Mouse (Mus musculus): ENCODE measurements around the gene Ppp1r3f. TPM values are rescaled to one million over a fixed set of nuclear protein-coding genes. Genes with fewer than 3 reads are reported as not detected.

The Ppp1r3f gene
- polyA plus RNA-seq, 1 experiment from 2014 or later, result 0.88 TPM

- ATAC-seq (ENCODE audit: insufficient number of reproducible peaks, low FRiP score, low TSS enrichment, low read depth), result no peak
- Histone ChIP-seq H3K27me3 (ENCODE audit: control insufficient read depth, insufficient read depth, low read length) (no peaks in the 10 kb centered on the region), H3K36me3 (ENCODE audit: control insufficient read depth, insufficient read depth, low read length) (no peaks in the 10 kb centered on the region), H3K4me3 (ENCODE audit: low read depth, low read length) (no peak overlapping the region), H3K9ac (ENCODE audit: low read length) (no peak overlapping the region), H3K4me1 (ENCODE audit: control insufficient read depth, insufficient read depth, low read length) (no peaks in the 10 kb centered on the region), H3K27ac (replicated peaks; ENCODE audit: low read depth, low read length) (no peak overlapping the region), H3K4me2 (ENCODE audit: low read depth, severe bottlenecking) (no peak overlapping the region), H3K9me3 (ENCODE audit: control insufficient read depth, low read length) (no peaks in the 10 kb centered on the region)
- DNase-seq (ENCODE audit: low spot score), result no peak
- WGBS, result 90% methylated on average over 9 of the region's 9 CpGs
These were observed 2.4 kb downstream of the Ppp1r3f start for GRCm38 (mm10) chrX:7571565-7572136.

- no peaks in the 10 kb centered on the region for H3K9me3 ChIP-seq (ENCODE audit: control insufficient read depth, low read length)
- no peak overlapping the region for H3K27ac ChIP-seq (replicated peaks; ENCODE audit: low read depth, low read length)
- no peaks in the 10 kb centered on the region for H3K36me3 ChIP-seq (ENCODE audit: control insufficient read depth, insufficient read depth, low read length)
- ATAC-seq (ENCODE audit: insufficient number of reproducible peaks, low FRiP score, low TSS enrichment, low read depth) (no peak), DNase-seq (ENCODE audit: low spot score) (no peak)
- no peaks in the 10 kb centered on the region for H3K27me3 ChIP-seq (ENCODE audit: control insufficient read depth, insufficient read depth, low read length)
- 78% methylated on average over 7 of the region's 7 CpGs for WGBS
- no peak overlapping the region for H3K4me3 ChIP-seq (ENCODE audit: low read depth, low read length)
- no peak overlapping the region for H3K9ac ChIP-seq (ENCODE audit: low read length)
- H3K4me1 ChIP-seq (ENCODE audit: control insufficient read depth, insufficient read depth, low read length), result no peaks in the 10 kb centered on the region
- H3K4me2 ChIP-seq (ENCODE audit: low read depth, severe bottlenecking), result no peak overlapping the region
These were observed 3.5 kb downstream of the Ppp1r3f start for GRCm38 (mm10) chrX:7570481-7571175.

- ATAC-seq (ENCODE audit: insufficient number of reproducible peaks, low FRiP score, low TSS enrichment, low read depth), result no peak
- Histone ChIP-seq H3K27me3 (ENCODE audit: control insufficient read depth, insufficient read depth, low read length) (no peaks in the 10 kb centered on the region), H3K27ac (replicated peaks; ENCODE audit: low read depth, low read length) (no peak overlapping the region), H3K4me1 (ENCODE audit: control insufficient read depth, insufficient read depth, low read length) (no peaks in the 10 kb centered on the region), H3K36me3 (ENCODE audit: control insufficient read depth, insufficient read depth, low read length) (no peaks in the 10 kb centered on the region), H3K4me2 (ENCODE audit: low read depth, severe bottlenecking) (no peak overlapping the region), H3K9ac (ENCODE audit: low read length) (no peak overlapping the region), H3K9me3 (ENCODE audit: control insufficient read depth, low read length) (no peaks in the 10 kb centered on the region), H3K4me3 (ENCODE audit: low read depth, low read length) (no peak overlapping the region)
- DNase-seq (ENCODE audit: low spot score), result no peak
- 86% methylated on average over 8 of the region's 9 CpGs for WGBS
These were observed 6.6 kb downstream of the Ppp1r3f start for GRCm38 (mm10) chrX:7567491-7567890.

DNA sequence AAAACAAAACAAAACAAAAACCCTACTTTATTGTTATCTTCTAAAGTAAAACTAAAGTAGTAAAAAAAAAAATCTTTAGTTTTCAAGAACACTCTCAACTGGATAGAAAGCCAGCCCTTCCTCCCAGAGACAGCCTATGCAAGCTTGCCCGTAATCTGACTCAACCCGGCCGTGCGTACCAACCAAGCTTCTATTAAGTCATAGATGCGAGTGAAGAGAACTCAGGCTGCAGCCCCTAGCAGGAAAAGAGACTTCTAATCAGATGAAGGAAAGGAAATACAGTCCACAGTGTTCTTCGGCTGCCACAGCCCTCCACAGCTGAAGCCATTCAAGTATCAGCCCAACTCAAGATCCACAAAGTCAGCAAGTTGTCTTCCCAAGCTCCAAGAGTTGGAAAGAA, 7.7 kb downstream of the Ppp1r3f start:
- H3K4me2 ChIP-seq (ENCODE audit: low read depth, severe bottlenecking), result no peak overlapping the region
- no peak overlapping the region for H3K27ac ChIP-seq (replicated peaks; ENCODE audit: low read depth, low read length)
- H3K9me3 ChIP-seq (ENCODE audit: control insufficient read depth, low read length), result no peaks in the 10 kb centered on the region
- no peak for ATAC-seq (ENCODE audit: insufficient number of reproducible peaks, low FRiP score, low TSS enrichment, low read depth)
- no peak overlapping the region for H3K4me3 ChIP-seq (ENCODE audit: low read depth, low read length)
- H3K4me1 ChIP-seq (ENCODE audit: control insufficient read depth, insufficient read depth, low read length), result no peaks in the 10 kb centered on the region
- WGBS, result 87% methylated on average over 6 of the region's 6 CpGs
- no peak overlapping the region for H3K9ac ChIP-seq (ENCODE audit: low read length)
- no peak for DNase-seq (ENCODE audit: low spot score)
- no peaks in the 10 kb centered on the region for H3K27me3 ChIP-seq (ENCODE audit: control insufficient read depth, insufficient read depth, low read length)
- no peaks in the 10 kb centered on the region for H3K36me3 ChIP-seq (ENCODE audit: control insufficient read depth, insufficient read depth, low read length)

DNA sequence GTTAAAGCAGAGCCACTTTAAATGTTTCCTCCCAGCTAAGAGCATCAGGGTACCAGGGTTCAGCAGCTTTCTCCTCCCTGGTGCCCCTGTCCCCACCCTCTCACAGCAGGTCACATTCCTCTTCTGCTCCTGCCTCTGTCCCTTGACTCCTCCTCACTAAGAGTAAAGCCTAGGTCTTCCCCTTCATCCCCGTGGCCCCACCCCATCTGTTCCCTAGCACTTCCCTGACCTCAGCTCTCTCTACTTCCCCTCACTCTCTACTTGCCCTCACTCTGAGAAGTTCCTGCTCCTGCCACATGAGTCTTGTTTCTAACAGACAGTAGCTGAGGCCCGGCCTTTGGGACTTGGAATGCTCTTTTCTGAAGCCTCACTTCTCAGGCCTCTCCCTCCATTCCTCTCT, 11.0 kb downstream of the Ppp1r3f start:
- no peak overlapping the region for H3K27ac ChIP-seq (replicated peaks; ENCODE audit: low read depth, low read length)
- no peak overlapping the region for H3K9ac ChIP-seq (ENCODE audit: low read length)
- no peaks in the 10 kb centered on the region for H3K9me3 ChIP-seq (ENCODE audit: control insufficient read depth, low read length)
- H3K36me3 ChIP-seq (ENCODE audit: control insufficient read depth, insufficient read depth, low read length), result no peaks in the 10 kb centered on the region
- ATAC-seq (ENCODE audit: insufficient number of reproducible peaks, low FRiP score, low TSS enrichment, low read depth) (no peak), DNase-seq (ENCODE audit: low spot score) (no peak)
- H3K4me3 ChIP-seq (ENCODE audit: low read depth, low read length), result no peak overlapping the region
- H3K4me1 ChIP-seq (ENCODE audit: control insufficient read depth, insufficient read depth, low read length), result no peaks in the 10 kb centered on the region
- no peaks in the 10 kb centered on the region for H3K27me3 ChIP-seq (ENCODE audit: control insufficient read depth, insufficient read depth, low read length)
- 27% methylated on average over 2 of the region's 2 CpGs for WGBS
- no peak overlapping the region for H3K4me2 ChIP-seq (ENCODE audit: low read depth, severe bottlenecking)

DNA sequence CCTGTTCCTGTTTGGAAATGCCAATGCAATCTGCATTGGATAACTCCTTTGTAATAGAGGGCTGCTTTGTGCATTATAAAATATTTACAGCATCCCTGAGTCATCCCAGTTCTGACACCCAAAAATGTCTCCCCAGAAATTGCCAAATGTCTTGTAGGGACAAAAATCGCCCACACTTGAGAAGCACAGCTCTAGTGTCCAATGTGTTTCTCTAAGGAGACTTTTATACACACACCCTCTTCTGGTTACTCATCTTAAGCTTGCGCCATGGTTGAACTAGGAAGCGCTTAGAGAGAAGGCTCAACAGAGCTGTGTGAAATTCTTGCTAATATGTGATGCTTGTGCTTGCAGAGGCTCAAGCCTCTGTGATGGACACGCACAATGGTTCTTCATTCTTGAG, 20.6 kb downstream of the Ppp1r3f start:
- H3K4me2 ChIP-seq (ENCODE audit: low read depth, severe bottlenecking), result no peak overlapping the region
- H3K9ac ChIP-seq (ENCODE audit: low read length), result no peak overlapping the region
- H3K4me1 ChIP-seq (ENCODE audit: control insufficient read depth, insufficient read depth, low read length), result no peaks in the 10 kb centered on the region
- ATAC-seq (ENCODE audit: insufficient number of reproducible peaks, low FRiP score, low TSS enrichment, low read depth) (no peak), DNase-seq (ENCODE audit: low spot score) (no peak)
- 92% methylated on average over 4 of the region's 4 CpGs for WGBS
- no peaks in the 10 kb centered on the region for H3K36me3 ChIP-seq (ENCODE audit: control insufficient read depth, insufficient read depth, low read length)
- no peak overlapping the region for H3K4me3 ChIP-seq (ENCODE audit: low read depth, low read length)
- H3K27ac ChIP-seq (replicated peaks; ENCODE audit: low read depth, low read length), result no peak overlapping the region
- H3K9me3 ChIP-seq (ENCODE audit: control insufficient read depth, low read length), result no peaks in the 10 kb centered on the region
- H3K27me3 ChIP-seq (ENCODE audit: control insufficient read depth, insufficient read depth, low read length), result no peaks in the 10 kb centered on the region

- Histone ChIP-seq H3K4me1 (ENCODE audit: control insufficient read depth, insufficient read depth, low read length) (no peaks in the 10 kb centered on the region), H3K4me2 (ENCODE audit: low read depth, severe bottlenecking) (no peak overlapping the region), H3K9ac (ENCODE audit: low read length) (no peak overlapping the region), H3K36me3 (ENCODE audit: control insufficient read depth, insufficient read depth, low read length) (no peaks in the 10 kb centered on the region), H3K27ac (replicated peaks; ENCODE audit: low read depth, low read length) (no peak overlapping the region), H3K27me3 (ENCODE audit: control insufficient read depth, insufficient read depth, low read length) (no peaks in the 10 kb centered on the region), H3K4me3 (ENCODE audit: low read depth, low read length) (no peak overlapping the region), H3K9me3 (ENCODE audit: control insufficient read depth, low read length) (no peaks in the 10 kb centered on the region)
- DNase-seq (ENCODE audit: low spot score) (no peak), ATAC-seq (ENCODE audit: insufficient number of reproducible peaks, low FRiP score, low TSS enrichment, low read depth) (no peak)
- 30% methylated on average over 3 of the region's 3 CpGs for WGBS
These were observed 49.1 kb downstream of the Ppp1r3f start for GRCm38 (mm10) chrX:7524961-7525360.
